Mouse (Mus musculus): Measurements from ENCODE around the gene Rgs7bp.

Rgs7bp gene

GRCm38 (mm10) chr13:105008891-105009290, 45.8 kb downstream of the Rgs7bp start:
- DNase-seq (ENCODE audit: low read depth) = no peak

DNA sequence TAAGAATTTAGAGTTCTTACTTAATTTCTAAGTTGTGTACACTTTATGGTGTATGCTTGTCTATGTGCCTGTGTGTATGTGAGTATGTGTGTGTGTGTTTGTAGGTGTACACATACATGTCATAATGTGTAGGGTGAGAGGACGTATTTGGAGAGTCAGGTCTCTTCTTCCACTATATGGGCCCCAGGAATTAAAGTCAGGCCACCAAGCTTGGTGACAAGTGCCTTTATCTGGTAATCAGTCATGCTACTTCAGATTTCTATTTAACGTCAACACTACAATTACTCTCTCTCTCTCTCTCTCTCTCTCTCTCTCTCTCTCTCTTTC, 51.9 kb downstream of the Rgs7bp start:
- DNase-seq (ENCODE audit: low read depth) = no peak

DNA sequence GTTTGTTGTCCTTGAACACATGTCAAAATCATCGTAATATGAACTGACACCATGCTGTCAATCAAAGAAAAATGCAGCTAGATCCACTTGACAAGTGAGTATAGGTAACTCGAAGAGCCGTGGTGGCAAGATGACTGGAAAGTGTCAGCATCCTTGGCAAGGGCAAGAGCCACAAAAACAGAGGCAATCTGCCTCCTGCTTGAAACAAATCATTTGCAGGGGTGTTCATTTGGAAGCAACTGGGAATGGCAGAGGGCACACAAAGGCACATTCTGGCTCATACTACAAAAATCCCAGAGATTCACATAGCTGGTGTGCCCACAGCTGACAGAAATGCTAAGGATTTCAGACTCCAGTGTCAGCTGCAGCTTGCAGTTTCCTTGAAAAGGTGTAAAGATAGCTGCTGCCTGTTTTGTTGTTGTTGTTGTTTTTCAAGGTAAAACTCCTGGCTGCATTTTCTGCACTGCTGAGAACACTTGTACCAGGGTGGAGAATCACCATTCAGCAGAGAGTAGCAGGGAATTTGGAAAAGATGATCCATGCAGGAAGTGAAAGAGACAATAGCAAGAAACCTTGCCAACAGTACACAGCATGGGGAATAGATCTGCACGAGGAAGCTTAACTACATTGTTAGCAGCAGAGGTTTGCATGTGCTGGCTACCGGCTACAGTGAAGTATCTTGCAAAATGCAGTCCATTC, 52.4 kb downstream of the Rgs7bp start:
- no peak for DNase-seq (ENCODE audit: low read depth)

GRCm38 (mm10) chr13:105001714-105002113, 53.0 kb downstream of the Rgs7bp start:
- DNase-seq (ENCODE audit: low read depth) = no peak

GRCm38 (mm10) chr13:104988811-104989258, 65.9 kb downstream of the Rgs7bp start:
- DNase-seq (ENCODE audit: low read depth) = no peak

DNA sequence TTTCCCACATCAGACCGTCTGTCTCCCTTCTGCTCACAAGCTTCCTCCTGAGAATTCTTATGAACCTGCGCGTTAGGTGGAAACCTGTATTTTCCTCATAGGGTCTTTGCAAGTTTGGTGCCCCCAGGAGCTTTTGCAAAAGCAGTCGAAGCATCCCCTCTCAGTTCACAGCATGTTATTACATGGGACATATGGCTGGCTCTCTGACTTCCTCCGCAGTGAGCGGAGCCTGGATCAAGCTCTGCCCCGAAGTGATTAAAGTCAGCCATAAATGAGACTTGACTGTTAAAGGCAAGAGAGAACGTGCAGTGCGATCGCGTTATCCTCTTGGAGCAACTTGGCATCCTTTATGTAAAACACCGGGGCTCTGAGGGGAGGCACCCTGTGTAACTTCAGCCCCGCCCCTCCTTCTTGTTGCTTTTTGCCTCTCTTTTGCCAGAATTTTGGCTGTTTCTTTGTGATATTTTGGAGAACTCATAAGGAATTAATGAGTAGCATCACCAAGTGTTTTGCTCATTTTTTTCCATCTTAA, 66.7 kb downstream of the Rgs7bp start:
- no peak for DNase-seq (ENCODE audit: low read depth)

DNA sequence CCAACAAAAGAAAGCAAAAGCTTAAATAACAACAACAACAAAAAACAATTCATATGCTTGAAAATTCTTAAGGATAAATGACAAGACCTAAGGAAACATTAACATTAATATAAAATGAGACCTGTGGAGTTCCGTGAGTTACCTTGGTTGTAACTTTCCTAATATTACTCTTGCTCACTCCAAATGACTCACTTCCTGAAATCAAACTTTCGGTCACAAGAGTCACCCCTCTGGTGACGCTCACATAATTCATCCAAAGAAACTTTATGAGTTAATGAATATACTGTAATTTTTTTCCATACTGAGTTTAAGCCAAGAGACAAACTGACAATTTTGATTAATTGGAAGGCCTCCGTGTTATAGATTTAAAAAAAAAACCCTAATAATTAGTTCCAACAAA, 69.0 kb downstream of the Rgs7bp start:
- no peak for DNase-seq (ENCODE audit: low read depth)

GRCm38 (mm10) chr13:104983989-104984388, 70.7 kb downstream of the Rgs7bp start:
- DNase-seq (ENCODE audit: low read depth) = no peak

DNA sequence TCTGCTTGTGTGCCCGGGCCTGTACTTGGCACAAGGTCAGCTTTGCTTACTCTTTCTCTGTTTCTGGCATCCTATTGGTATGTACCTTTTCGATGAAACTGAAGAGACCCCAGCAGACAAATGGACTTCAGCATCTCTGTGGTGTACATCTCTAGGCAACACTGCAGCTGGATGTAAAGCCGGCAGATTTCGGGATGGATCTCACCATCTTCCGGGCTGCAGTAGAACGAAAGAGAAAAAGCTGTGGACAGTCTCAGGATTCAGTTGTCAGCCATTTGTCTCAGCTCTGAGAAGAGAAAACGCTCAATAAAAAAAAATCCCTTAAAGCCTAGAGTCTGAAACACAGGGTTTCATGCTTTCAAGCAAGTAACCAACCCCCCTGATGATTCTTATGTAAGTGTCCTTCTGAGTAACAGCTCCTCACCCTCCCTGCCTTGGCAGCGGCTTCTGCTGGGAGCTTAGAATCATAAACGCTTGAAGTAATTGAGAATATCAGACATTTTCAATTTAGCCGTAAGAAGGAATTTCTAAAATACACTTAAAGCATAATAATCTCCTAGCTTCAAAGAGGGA, 71.9 kb downstream of the Rgs7bp start:
- DNase-seq (ENCODE audit: low read depth) = no peak

GRCm38 (mm10) chr13:104978176-104978575, 76.6 kb downstream of the Rgs7bp start:
- DNase-seq (ENCODE audit: low read depth) = no peak

DNA sequence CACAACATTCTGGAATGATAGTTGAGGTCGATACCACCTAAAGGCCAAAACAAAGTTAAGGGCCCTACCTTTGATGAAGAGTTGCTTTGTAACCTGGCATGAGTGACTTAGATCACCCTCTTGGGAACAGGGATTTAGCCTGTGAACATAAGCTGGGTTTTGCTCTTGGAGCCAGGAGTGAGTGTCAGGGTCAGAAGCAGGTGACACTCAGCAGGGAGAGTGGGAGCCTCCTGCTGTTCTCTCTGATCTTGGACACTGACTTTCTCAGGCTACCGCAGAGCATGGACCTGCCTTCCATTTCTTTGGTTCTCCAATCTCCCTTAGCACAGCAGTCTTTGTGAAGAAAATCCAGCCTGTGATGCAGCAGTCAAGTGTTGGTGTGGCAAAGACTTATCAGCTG, 87.2 kb downstream of the Rgs7bp start:
- no peak for DNase-seq (ENCODE audit: low read depth)

DNA sequence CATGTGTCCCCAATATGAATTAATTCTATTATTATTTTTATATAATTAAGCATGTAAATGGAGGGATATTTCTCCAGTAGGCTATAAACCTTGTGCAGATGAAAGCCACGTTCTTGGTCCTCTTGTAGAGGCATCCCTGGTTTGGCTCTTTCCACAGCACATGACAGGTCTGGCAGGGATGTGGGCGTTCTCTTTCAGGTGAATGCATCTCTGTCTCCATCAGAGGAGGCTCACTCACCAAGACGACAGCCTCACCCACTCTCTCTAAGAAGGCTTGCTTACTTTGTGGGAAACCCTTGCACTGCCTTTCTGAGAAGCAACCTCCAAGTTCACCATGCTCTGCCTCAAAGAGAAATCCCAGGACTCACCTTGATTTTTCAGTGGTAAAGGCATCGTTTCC, 91.0 kb downstream of the Rgs7bp start:
- no peak for DNase-seq (ENCODE audit: low read depth)

GRCm38 (mm10) chr13:104962716-104963411, 91.9 kb downstream of the Rgs7bp start:
- DNase-seq (ENCODE audit: low read depth) = no peak

GRCm38 (mm10) chr13:104962166-104962565, 92.6 kb downstream of the Rgs7bp start:
- DNase-seq (ENCODE audit: low read depth) = no peak

DNA sequence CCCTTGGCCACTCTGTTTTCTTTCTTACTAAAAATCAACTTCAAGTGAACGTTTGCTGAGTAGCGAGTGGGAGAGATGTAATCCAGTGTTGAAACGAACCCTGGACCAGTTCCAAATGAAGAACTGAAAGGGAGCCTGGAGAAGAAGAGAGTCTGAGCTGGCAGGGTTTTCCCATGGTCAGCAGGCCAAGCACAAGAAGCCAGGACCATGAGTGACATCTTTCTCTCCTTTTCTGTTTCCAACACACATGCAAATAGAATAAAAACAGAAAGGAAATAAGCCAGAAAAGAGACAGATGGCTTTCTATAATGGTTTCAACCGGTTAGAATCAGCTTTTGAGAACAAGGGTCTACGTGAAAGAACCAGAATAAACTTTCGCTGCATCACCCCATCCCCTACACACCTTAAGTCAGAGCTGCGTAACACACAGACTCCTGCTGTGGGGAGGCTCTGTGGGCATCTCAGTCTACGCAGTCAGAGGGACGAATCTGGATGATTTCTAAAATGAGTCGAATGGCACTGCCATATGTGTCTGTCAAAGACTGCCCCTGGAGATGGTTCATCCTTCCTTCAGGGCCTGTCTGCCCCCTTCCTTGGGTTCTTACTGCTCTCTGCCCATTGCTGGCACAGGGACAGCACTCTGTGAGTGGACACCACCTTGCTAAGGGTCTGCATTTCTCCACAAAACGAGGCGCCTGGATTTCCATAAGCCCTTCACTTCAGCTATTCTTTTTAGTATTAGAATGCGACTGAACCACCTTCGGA, 93.6 kb downstream of the Rgs7bp start:
- DNase-seq (ENCODE audit: low read depth) = no peak

DNA sequence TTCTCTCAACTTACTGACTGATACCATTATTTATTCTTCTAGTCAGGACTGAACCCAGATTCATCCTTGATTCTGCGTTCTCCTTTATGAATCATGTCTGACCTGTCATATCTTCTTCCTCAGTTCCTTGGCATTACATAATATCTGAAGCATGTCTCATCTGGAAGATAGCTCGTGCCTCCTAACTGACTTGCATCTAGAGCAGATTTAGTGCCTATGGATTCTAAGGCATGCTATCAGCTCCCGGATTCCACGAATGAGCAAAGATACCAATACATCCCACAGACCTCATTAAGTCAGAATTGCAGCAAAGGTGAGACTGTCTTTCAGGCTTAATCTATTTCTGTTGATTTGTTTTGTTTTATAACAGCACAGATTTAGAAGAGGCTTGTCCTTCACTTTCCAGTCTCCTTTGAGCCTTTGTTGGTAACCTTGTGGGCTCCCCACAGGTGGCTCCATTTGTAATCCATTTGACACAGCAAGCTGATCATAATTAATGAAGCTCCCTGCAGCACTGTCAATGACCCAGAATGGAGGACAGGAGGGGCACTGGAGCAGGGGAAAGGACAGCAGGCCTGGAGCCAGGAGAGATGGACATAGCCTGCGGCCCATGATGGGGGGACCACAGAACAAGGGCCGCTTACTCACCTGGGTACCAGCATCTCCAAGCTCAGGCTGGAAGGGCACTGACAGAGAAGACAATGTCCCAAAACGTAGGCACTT, 94.4 kb downstream of the Rgs7bp start:
- no peak for DNase-seq (ENCODE audit: low read depth)

DNA sequence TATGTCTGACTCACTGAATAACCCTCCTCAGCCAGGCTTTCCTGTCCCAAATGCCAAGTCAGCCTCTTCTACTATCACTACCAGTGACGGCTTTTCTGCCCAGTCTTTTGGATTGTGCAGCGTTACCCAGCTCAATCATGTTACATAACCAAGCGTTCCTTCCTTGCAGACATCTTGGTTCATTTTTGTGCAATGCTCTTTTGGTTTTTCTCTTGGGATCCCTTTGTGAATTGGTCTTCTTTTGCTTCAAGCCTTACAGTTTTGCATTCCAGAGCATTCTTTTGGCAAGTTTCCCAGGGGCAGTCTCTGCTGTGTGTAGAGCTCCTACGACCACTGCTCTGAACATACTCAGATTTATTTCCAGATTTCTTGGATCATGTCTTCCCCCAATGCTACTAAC, 95.0 kb downstream of the Rgs7bp start:
- no peak for DNase-seq (ENCODE audit: low read depth)

- DNase-seq (ENCODE audit: low read depth) = peak; percentile 67
Observed at GRCm38 (mm10) chr13:104947958-104948357, 106.8 kb downstream of the Rgs7bp start.

GRCm38 (mm10) chr13:104940483-104940882, 114.2 kb downstream of the Rgs7bp start:
- no peak for DNase-seq (ENCODE audit: low read depth)

GRCm38 (mm10) chr13:104939856-104940255, 114.9 kb downstream of the Rgs7bp start:
- DNase-seq (ENCODE audit: low read depth) = peak; percentile 64

DNA sequence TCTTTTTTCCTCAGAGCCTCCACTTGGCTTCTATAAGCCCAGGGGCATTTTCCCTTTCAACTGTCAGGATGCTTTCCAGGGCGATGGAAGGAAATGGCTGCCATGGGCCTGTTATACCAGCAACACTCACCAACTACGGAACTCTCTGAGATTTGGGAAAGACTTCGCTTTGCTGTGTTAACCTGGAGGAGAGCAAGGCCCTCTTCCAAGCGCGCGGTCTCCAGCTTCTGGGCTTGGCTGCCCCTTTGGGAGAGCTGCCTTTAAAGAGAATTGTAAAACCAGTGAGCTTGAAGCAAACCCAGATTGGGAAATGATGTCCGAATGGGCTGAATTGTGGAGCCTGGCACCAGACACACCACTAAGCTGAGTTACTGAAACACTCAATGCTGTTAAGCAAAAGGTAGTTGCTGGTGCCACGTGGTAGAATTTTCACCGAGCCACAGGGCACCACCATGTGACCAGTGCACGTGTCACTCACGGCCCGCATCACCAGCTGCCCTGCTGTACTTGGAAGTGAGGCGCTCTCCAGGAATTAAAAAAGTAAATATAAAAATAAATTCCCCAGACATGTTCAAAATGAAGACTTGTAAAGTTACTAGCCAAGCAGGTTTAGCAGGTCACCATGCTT, 115.7 kb downstream of the Rgs7bp start:
- DNase-seq (ENCODE audit: low read depth) = no peak
